Mouse (Mus musculus) liver, embryonic 15.5 days (tissue): Measurements from ENCODE around the gene Ammecr1. TPM values are rescaled to one million over a fixed set of nuclear protein-coding genes. Genes with fewer than 3 reads are reported as not detected.

Source experiments
- ATAC-seq: fragments of 200-750 bp; cut with Nextera tagmentation; 2 replicates; pipeline ENCODE4 v1.8.0; 2017; ENCODE audit warnings: moderate number of reproducible peaks, mild to moderate bottlenecking, moderate library complexity; ENCODE audit not compliant: insufficient read depth
- H3K27ac ChIP-seq: fragments of 300-500 bp; sonication (generic); replicated peaks from 2 replicates; pipeline ENCODE4 v1.5.1; 2015; ENCODE audit warnings: mild to moderate bottlenecking, inconsistent platforms
- H3K27me3 ChIP-seq: fragments of 300-500 bp; sonication (generic); 2 replicates; pipeline ENCODE4 v1.6.1; 2015; ENCODE audit warnings: mild to moderate bottlenecking, inconsistent platforms
- H3K36me3 ChIP-seq: fragments of 300-500 bp; sonication (generic); replicated peaks from 2 replicates; pipeline ENCODE4 v1.6.1; 2015; ENCODE audit warnings: moderate library complexity, mild to moderate bottlenecking, inconsistent platforms
- H3K4me1 ChIP-seq: fragments of 300-500 bp; sonication (generic); replicated peaks from 2 replicates; pipeline ENCODE4 v1.6.1; 2015; ENCODE audit warnings: inconsistent platforms
- H3K4me2 ChIP-seq: fragments of 300-500 bp; sonication (generic); 2 replicates; pipeline ENCODE4 v1.6.1; 2015; ENCODE audit warnings: moderate library complexity, mild to moderate bottlenecking, inconsistent platforms
- H3K4me3 ChIP-seq: fragments of 300-500 bp; sonication (generic); replicated peaks from 2 replicates; pipeline ENCODE4 v1.5.1; 2015; ENCODE audit warnings: mild to moderate bottlenecking, inconsistent platforms
- H3K9ac ChIP-seq: fragments of 300-500 bp; sonication (generic); 2 replicates; pipeline ENCODE4 v1.6.1; 2015; ENCODE audit warnings: moderate library complexity, mild to moderate bottlenecking, inconsistent platforms
- H3K9me3 ChIP-seq: fragments of 300-500 bp; sonication (generic); replicated peaks from 2 replicates; pipeline ENCODE4 v1.6.1; 2016; ENCODE audit warnings: inconsistent platforms
- WGBS: fragments of 180-500 bp; shearing (Covaris S2); methylation state at CpG from one replicate; pipeline ENCODE4 v1.1.7; 2015; ENCODE audit warnings: mixed read lengths; ENCODE audit not compliant: insufficient replicate concordance; 5-methylcytosine and 5-hydroxymethylcytosine counted together
- polyA plus RNA-seq: library from polyadenylated mRNA; unstranded; fragments of >200 nt; fragmentation: Nextera tagmentation; extraction: Ambion mirVana; gene quantifications from 2 replicates; pipeline ENCODE4 v1.2.1, GENCODE M21; 2015

Ammecr1 gene
- polyA plus RNA-seq, 1 experiment from 2014 or later = 10.9 TPM

DNA sequence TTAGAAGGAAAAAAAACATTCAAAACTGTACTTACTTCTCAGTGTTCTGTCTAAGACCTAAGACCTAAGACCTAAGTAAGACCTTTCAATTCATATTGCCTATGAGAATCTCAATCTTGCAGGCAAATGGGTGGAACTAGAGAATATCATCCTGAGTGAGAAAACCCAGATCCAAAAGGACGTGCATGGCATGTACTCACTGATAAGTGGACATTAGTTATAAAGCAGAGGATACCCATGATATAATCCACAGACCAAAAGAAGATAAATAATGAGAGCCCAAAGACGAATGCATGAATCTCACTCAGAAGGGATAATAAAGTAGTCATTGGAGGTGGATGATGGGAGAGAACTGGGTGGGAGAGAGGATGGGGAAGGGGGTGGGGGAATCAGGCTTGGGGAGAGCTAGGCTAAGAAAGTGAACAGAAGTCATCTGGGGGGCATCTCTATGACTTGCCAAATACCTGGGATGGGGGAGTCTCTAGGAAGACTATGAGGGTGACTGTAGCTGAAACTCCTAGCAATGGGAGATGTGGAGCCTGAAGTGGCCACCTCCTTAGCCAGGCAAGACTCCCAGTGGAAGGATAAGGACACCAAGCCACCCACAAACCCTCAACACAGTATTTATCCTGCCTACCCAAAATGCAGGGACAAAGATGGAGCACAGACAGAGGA lies 14.5 kb upstream of the Ammecr1 start:
- peak overlapping the region; percentile 91 for H3K27ac ChIP-seq
- H3K9ac ChIP-seq = no peak overlapping the region
- no peaks in the 10 kb centered on the region for H3K27me3 ChIP-seq
- no peaks in the 10 kb centered on the region for H3K36me3 ChIP-seq
- peaks cover 27% of the 10 kb centered on the region for H3K4me1 ChIP-seq
- H3K9me3 ChIP-seq = no peaks in the 10 kb centered on the region
- peak; percentile 59 for ATAC-seq
- H3K4me3 ChIP-seq = no peak overlapping the region
- peak overlapping the region; percentile 61 for H3K4me2 ChIP-seq
- 21% methylated on average over 2 of the region's 2 CpGs for WGBS

DNA sequence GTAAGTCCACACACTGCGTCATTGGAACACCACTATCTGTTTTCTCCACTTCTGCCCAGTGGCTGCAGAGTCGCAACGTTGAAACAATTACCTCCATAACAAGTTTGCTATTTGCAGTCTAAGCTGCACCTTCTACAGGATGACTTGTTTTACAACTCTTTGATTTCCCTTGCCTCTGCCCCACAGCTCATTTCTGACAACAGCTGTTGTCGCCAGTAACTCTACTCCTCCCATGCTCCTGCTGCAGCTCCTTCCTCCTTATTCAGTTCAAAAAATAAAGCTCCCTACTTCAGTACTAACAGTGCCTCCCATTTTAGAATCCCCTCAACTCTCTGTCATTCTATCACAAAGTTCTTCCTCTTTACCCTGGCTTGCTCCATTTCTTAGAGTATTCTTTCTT lies 12.7 kb upstream of the Ammecr1 start:
- H3K4me2 ChIP-seq = no peak overlapping the region
- H3K36me3 ChIP-seq = no peaks in the 10 kb centered on the region
- 68% methylated on average over 4 of the region's 4 CpGs for WGBS
- H3K27ac ChIP-seq = no peak overlapping the region
- H3K4me3 ChIP-seq = no peak overlapping the region
- H3K27me3 ChIP-seq = no peaks in the 10 kb centered on the region
- H3K9ac ChIP-seq = no peak overlapping the region
- no peaks in the 10 kb centered on the region for H3K9me3 ChIP-seq
- H3K4me1 ChIP-seq = peaks cover 27% of the 10 kb centered on the region
- ATAC-seq = no peak

DNA sequence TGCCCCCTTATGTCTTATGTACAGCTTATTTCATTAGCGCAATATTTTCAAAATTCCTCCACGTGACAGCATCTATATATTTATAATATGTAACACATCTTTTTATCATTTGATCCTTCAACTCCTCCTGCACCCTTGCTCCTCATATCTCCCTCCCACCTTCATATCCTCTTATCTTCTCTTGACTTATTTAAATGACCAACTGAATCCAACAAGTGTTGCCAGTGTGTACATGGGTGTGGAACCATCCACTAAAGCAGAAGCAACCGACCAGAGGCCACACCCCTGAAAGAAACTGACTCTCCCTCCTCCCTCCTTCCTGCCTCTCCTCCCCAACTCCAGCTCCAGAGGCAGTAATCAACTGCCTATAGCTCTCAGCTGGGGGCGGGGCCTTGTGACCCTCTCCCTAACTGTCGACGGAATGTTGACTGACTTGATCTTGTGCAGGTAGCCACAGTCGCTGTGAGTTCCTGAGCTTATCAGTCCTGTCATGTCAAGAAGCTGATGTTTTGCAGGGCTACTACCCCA lies 6.0 kb upstream of the Ammecr1 start:
- WGBS = 38% methylated on average over 7 of the region's 7 CpGs
- Histone ChIP-seq H3K4me3 (0 out of 2 replicates have a peak overlapping the region, but pooled peaks have one; percentile 15), H3K9me3 (no peaks in the 10 kb centered on the region), H3K4me2 (peak overlapping the region; percentile 49), H3K36me3 (no peaks in the 10 kb centered on the region), H3K4me1 (peaks cover 24% of the 10 kb centered on the region), H3K27me3 (no peaks in the 10 kb centered on the region), H3K9ac (no peak overlapping the region), H3K27ac (peak overlapping the region; percentile 85)
- ATAC-seq = peak; percentile 99

DNA sequence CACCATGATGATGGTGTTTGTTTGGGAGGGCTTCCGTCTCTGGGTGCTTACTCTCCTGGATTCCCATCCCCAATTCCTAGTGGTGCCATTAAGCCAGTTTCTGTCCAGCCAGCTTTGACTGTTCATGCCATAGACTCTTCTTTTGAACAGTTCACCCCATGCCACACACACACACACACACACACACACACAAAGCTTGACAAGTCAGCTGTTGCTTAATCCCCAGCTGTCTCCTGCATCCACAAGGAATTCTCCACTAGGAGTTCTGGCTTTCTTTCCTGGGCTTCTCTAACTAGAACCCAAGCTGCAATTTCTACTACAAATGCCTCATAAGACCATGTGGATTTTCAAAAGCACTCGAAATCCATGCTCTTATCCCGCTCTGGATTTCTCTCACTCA lies 5.2 kb upstream of the Ammecr1 start:
- Histone ChIP-seq H3K9ac (no peak overlapping the region), H3K36me3 (no peaks in the 10 kb centered on the region), H3K4me2 (no peak overlapping the region), H3K27ac (peak overlapping the region; percentile 85; the same call in 1 of the 2 replicates), H3K4me3 (no peak overlapping the region), H3K4me1 (peaks cover 27% of the 10 kb centered on the region), H3K9me3 (no peaks in the 10 kb centered on the region), H3K27me3 (no peaks in the 10 kb centered on the region)
- 76% methylated on average over 3 of the region's 3 CpGs for WGBS
- no peak for ATAC-seq

DNA sequence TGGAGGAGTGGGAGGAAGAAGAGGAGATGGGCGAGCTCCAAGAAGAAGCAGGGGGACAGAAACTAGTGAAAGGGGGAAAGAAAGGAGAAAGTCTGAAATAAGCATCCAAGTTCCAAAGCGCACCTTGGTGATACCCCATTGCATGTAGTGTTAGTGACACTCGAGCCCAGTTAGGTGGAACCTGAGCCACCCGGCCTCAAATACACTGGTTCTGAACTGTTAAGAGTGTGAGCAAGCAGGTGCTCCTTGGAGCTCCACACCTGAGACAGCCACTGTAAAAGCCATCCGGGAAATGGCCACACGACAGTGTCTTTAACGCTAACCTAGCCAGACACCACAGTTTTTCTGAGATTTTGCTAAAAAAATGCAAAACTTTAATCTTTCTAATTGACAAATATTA lies 539 bp upstream of the Ammecr1 start:
- peak overlapping the region; percentile 82 for H3K9ac ChIP-seq
- no peaks in the 10 kb centered on the region for H3K27me3 ChIP-seq
- WGBS = 34% methylated on average over 7 of the region's 7 CpGs
- H3K4me1 ChIP-seq = peaks cover 25% of the 10 kb centered on the region
- H3K36me3 ChIP-seq = 0 out of 2 replicates have a peak, but pooled peaks cover 8% of the 10 kb centered on the region
- H3K4me2 ChIP-seq = peak overlapping the region; percentile 69
- no peaks in the 10 kb centered on the region for H3K9me3 ChIP-seq
- no peak for ATAC-seq
- peak overlapping the region; percentile 82 for H3K4me3 ChIP-seq
- H3K27ac ChIP-seq = peak overlapping the region; percentile 87

DNA sequence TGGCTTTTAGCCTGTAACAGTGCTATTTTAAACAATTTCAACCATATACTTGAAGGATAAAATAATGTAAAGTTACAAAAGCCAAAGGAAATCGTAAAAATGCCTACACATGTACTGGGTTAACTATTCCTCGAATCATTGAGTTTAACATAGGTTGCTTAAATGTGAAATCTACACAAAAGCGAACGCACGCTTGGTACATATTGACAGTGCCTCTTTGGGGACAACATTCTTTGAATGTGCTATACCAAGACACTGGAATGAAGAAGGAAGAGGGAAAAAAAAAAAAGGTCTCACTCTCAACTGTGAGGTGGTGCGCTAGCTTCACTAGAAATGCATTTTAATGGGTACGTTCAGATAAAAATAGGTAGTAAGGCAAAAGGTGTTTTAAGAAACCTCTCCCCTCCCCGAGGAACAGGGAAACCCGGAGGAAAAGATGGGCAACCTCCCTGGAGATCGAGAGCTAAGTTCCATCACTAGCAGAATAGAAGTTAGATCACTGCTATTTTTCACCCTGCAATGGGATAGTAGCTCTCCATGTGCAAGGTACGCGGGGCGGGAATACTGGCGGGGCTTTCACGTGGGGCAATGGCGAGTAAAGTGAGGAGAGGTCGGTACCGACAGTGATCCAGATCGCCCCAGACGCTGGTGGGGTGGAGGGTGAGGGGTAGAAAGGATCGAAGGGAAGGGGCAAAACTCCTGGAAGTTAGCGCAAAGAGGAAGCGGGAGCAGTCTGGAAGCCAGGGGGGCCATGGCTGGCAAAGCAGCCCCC lies 1.1 kb downstream of the Ammecr1 start:
- H3K4me2 ChIP-seq = peak overlapping the region; percentile 69
- peaks cover 21% of the 10 kb centered on the region for H3K4me1 ChIP-seq
- 17% methylated on average over 23 of the region's 23 CpGs for WGBS
- peak overlapping the region; percentile 82 for H3K4me3 ChIP-seq
- ATAC-seq = no peak
- H3K27ac ChIP-seq = peak overlapping the region; percentile 87
- 0 out of 2 replicates have a peak, but pooled peaks cover 8% of the 10 kb centered on the region for H3K36me3 ChIP-seq
- no peaks in the 10 kb centered on the region for H3K9me3 ChIP-seq
- no peaks in the 10 kb centered on the region for H3K27me3 ChIP-seq
- H3K9ac ChIP-seq = peak overlapping the region; percentile 82

DNA sequence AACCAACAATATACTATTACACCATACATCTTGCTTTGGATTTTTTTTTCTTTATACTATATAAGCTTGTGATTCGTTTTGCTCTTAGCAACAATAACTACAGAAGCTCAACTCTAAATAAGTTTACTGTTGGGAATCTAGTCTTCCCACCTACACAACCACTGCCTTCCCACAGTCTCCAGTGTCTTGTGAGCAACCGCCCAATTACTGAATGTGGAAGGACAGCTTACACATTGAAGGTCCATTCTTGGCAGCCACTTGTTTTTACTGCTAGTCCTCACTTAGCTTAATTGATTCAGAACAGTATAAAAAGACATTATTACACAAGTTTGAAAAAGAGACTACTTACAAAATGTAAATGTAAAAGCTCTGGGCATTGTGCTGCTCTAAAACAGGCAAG lies 6.1 kb downstream of the Ammecr1 start:
- WGBS = 88% methylated on average over 2 of the region's 2 CpGs

DNA sequence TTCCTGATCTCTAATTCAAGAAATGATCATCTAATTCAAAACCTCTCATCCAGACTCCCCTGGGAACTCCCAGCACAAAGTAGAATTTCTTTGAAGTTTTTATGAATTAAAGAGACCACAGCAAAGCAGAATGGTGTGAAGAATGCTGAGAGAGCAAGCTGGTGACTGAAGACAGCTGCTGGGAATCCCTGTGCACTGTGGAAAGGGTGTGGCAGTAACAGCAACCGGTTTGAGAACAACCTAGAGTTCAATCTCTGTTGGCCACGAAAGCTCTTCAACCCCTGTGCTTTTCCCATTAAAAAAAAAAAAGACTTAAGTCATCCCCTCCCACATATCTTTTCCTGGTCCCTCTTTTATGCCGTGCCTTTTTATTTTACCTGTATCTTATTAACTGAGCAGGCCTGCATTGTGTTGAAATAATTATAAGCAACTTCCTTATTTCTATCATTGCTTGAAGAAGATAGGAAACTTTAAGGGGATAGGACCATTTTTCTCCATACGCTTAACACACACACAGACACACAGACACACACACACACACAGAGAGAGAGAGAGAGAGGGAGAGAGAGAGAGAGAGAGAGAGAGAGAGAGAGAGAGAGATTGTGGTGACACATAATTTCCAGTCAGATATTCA lies 6.7 kb downstream of the Ammecr1 start:
- no peak overlapping the region for H3K9ac ChIP-seq
- H3K4me2 ChIP-seq = no peak overlapping the region
- ATAC-seq = no peak
- H3K9me3 ChIP-seq = no peaks in the 10 kb centered on the region
- H3K4me1 ChIP-seq = peaks cover 12% of the 10 kb centered on the region
- 55% methylated on average over 4 of the region's 4 CpGs for WGBS
- H3K27ac ChIP-seq = no peak overlapping the region
- H3K27me3 ChIP-seq = no peaks in the 10 kb centered on the region
- no peak overlapping the region for H3K4me3 ChIP-seq
- 0 out of 2 replicates have a peak, but pooled peaks cover 8% of the 10 kb centered on the region for H3K36me3 ChIP-seq

More for the DNA sequence above, 6.1 kb downstream of the Ammecr1 start:
- ATAC-seq = no peak
- Histone ChIP-seq H3K4me2 (no peak overlapping the region), H3K9me3 (no peaks in the 10 kb centered on the region), H3K27me3 (no peaks in the 10 kb centered on the region), H3K4me1 (peaks cover 12% of the 10 kb centered on the region), H3K36me3 (0 out of 2 replicates have a peak, but pooled peaks cover 8% of the 10 kb centered on the region), H3K27ac (no peak overlapping the region), H3K9ac (no peak overlapping the region), H3K4me3 (no peak overlapping the region)

DNA sequence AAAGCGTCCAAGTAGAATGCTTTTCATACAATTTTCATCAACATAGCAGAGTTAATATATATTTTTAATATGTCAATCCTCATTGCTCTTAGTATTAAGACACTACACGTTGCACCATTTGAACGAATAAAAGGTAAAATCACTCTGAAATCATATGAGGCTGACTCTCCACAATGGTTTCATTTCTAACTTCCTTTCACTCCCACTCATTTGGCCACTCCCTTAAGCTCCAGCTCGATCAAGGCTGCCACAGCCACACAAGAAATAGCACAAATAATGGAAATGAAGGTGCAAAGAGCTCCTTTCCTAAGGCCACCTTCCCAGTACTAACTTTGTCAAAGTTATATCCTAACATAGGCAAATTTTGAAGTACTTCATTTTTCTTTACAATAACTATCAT lies 38.1 kb downstream of the Ammecr1 start:
- Histone ChIP-seq H3K36me3 (no peaks in the 10 kb centered on the region), H3K9me3 (no peaks in the 10 kb centered on the region), H3K4me1 (no peaks in the 10 kb centered on the region), H3K4me3 (no peak overlapping the region), H3K27ac (no peak overlapping the region), H3K9ac (no peak overlapping the region), H3K27me3 (no peaks in the 10 kb centered on the region), H3K4me2 (no peak overlapping the region)
- no peak for ATAC-seq
- WGBS = 59% methylated on average over 4 of the region's 4 CpGs

DNA sequence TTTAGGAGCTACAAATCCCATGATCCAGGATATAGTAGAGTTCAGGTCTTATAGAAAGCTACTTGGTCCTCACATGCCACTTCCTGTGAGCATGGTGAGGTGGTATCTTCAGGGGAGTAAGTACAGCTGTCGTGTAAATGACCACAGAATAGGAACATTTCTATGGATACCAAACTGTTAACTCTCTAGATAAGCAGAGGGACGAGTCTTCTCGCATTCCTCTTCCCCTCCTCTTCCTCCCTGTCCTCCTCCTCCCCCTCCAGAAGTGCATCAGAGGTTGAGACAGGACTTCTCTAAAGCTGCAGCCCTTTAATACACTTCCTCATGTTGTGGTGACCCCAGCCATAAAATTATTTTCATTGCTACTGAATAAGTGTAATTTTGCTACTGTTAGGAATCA lies 49.1 kb downstream of the Ammecr1 start:
- no peak for ATAC-seq
- no peaks in the 10 kb centered on the region for H3K9me3 ChIP-seq
- no peak overlapping the region for H3K9ac ChIP-seq
- H3K4me2 ChIP-seq = no peak overlapping the region
- H3K36me3 ChIP-seq = 0 out of 2 replicates have a peak, but pooled peaks cover 3% of the 10 kb centered on the region
- 15% methylated on average over 3 of the region's 3 CpGs for WGBS
- no peak overlapping the region for H3K27ac ChIP-seq
- no peaks in the 10 kb centered on the region for H3K4me1 ChIP-seq
- no peak overlapping the region for H3K4me3 ChIP-seq
- H3K27me3 ChIP-seq = no peaks in the 10 kb centered on the region

DNA sequence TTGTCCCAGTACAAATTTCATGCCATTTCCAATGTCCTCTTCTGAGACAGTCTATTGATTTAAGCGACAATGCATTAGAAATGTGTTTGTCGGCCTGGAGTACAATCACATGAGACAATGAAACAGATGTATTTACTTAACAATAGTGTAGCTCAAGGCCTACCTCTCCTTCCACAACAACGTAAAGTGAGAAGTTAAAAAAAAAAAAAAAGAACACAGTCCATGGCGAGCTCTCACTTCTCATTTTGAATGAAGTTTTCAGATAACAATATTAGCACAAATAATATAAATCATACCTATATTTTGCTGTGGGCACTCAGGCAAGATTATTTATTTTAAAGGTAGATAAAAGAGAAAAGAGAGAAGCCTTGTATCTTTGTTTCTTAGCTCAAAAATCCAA lies 49.8 kb downstream of the Ammecr1 start:
- no peaks in the 10 kb centered on the region for H3K27me3 ChIP-seq
- no peak overlapping the region for H3K27ac ChIP-seq
- no peaks in the 10 kb centered on the region for H3K9me3 ChIP-seq
- no peak overlapping the region for H3K4me2 ChIP-seq
- H3K4me1 ChIP-seq = no peaks in the 10 kb centered on the region
- 54% methylated on average over 4 of the region's 4 CpGs for WGBS
- ATAC-seq = no peak
- no peak overlapping the region for H3K4me3 ChIP-seq
- H3K36me3 ChIP-seq = 0 out of 2 replicates have a peak, but pooled peaks cover 3% of the 10 kb centered on the region
- no peak overlapping the region for H3K9ac ChIP-seq
